Mouse (Mus musculus) G1E (cell line): ENCODE results near the gene Pde2a. TPM values are rescaled to one million over a fixed set of nuclear protein-coding genes. Genes with fewer than 3 reads are reported as not detected.

Experiments used
- polyA plus RNA-seq: library from polyadenylated mRNA; stranded (reverse); fragments of >175 nt; gene quantifications from 2 replicates; pipeline ENCODE4 v1.2.3, GENCODE M21; 2012
- total RNA-seq, 2 experiments: library from RNA; stranded (forward) in 1 of 2; stranded (reverse) in 1 of 2; fragments of 200-1000 nt in 1 of 2; fragments of >200 nt in 1 of 2; fragmentation: Nextera tagmentation in 1 of 2; gene quantifications; 2 replicates each; pipeline ENCODE4 v1.2.3; 2014 to 2017

Pde2a gene
- total and polyA plus RNA-seq, 3 experiments = 0.55 TPM; not detected in 2

Other genes with a start within 250 kb of the Pde2a start
- gene Atg16l2, start 119.4 kb upstream of the Pde2a start, total RNA-seq (2014; fragmentation: Nextera tagmentation) = 0.38 and 0.53 TPM in 2 replicates
- 1.9 and 4.6 TPM in 2 replicates for gene Atg16l2, start 119.4 kb upstream of the Pde2a start, total RNA-seq (2017)
- 1.5 and 3.2 TPM in 2 replicates for gene Atg16l2, start 119.4 kb upstream of the Pde2a start, polyA plus RNA-seq
- gene Stard10, start 104.6 kb upstream of the Pde2a start, total RNA-seq (2014; fragmentation: Nextera tagmentation) = not detected in 2 replicates
- gene Stard10, start 104.6 kb upstream of the Pde2a start, total RNA-seq (2017) = not detected in 2 replicates
- gene Stard10, start 104.6 kb upstream of the Pde2a start, polyA plus RNA-seq = 0.05 and 0.25 TPM in 2 replicates
- 39.7 and 67.6 TPM in 2 replicates for gene Arap1, start 73.6 kb upstream of the Pde2a start, total RNA-seq (2014; fragmentation: Nextera tagmentation)
- 102 and 115 TPM in 2 replicates for gene Arap1, start 73.6 kb upstream of the Pde2a start, total RNA-seq (2017)
- 55.1 and 62.0 TPM in 2 replicates for gene Arap1, start 73.6 kb upstream of the Pde2a start, polyA plus RNA-seq
- not detected in 2 replicates for gene Gm45837, start 10.8 kb upstream of the Pde2a start, total RNA-seq (2014; fragmentation: Nextera tagmentation)
- not detected in 2 replicates for gene Gm45837, start 10.8 kb upstream of the Pde2a start, total RNA-seq (2017)
- 0.02 and 0.03 TPM in 2 replicates for gene Gm45837, start 10.8 kb upstream of the Pde2a start, polyA plus RNA-seq
- not detected in 2 replicates for gene Art2b, start 163.9 kb downstream of the Pde2a start, total RNA-seq (2014; fragmentation: Nextera tagmentation)
- gene Art2b, start 163.9 kb downstream of the Pde2a start, total RNA-seq (2017) = 0.12 TPM in 1 of 2 replicates, not detected in the other
- gene Art2b, start 163.9 kb downstream of the Pde2a start, polyA plus RNA-seq = not detected in 2 replicates
- 17.5 and 25.6 TPM in 2 replicates for gene Clpb, start 241.9 kb downstream of the Pde2a start, total RNA-seq (2014; fragmentation: Nextera tagmentation)
- gene Clpb, start 241.9 kb downstream of the Pde2a start, total RNA-seq (2017) = 23.1 and 29.9 TPM in 2 replicates
- 20.2 and 30.2 TPM in 2 replicates for gene Clpb, start 241.9 kb downstream of the Pde2a start, polyA plus RNA-seq